Mouse (Mus musculus): ENCODE results near the gene Mtfmt. TPM values are rescaled to one million over a fixed set of nuclear protein-coding genes. Genes with fewer than 3 reads are reported as not detected.

The Mtfmt gene
- total RNA-seq, 2 experiments from 2014 or later: 6.6 to 7.1 TPM

Other genes starting within 250 kb of the Mtfmt start
- 1 to 10 TPM; 6.6 to 8.1 TPM for gene Parp16, start 240.4 kb upstream of the Mtfmt start, total RNA-seq (2021)
- 100 to 1,000 TPM; 101 to 103 TPM for gene Cilp, start 170.6 kb upstream of the Mtfmt start, total RNA-seq (2021)
- gene Clpx, start 141.5 kb upstream of the Mtfmt start, total RNA-seq (2021): 10 to 100 TPM; 61.8 to 64.5 TPM
- gene Pdcd7, start 89.7 kb upstream of the Mtfmt start, total RNA-seq (2021): 10 to 100 TPM; 11.2 to 13.9 TPM
- gene Ubap1l, start 74.7 kb upstream of the Mtfmt start, total RNA-seq (2021): 1 to 10 TPM in 1 of 2 experiments, under 1 TPM in 1; 0.52 to 1.1 TPM
- gene Kbtbd13, start 44.1 kb upstream of the Mtfmt start, total RNA-seq (2021): 10 to 100 TPM in 1 of 2 experiments, 1 to 10 TPM in 1; 8.9 to 10.7 TPM
- 10 to 100 TPM in 1 of 2 experiments, 1 to 10 TPM in 1; 7.2 to 11.5 TPM for gene Rasl12, start 37.3 kb upstream of the Mtfmt start, total RNA-seq (2021)
- gene Slc51b, start 12.8 kb upstream of the Mtfmt start, total RNA-seq (2021): not detected
- 10 to 100 TPM; 48.1 to 59.8 TPM for gene Spg21, start 25.2 kb downstream of the Mtfmt start, total RNA-seq (2021)
- not detected for gene Ankdd1a, start 84.4 kb downstream of the Mtfmt start, total RNA-seq (2021)
- 10 to 100 TPM; 11.4 to 17.3 TPM for gene Plekho2, start 144.3 kb downstream of the Mtfmt start, total RNA-seq (2021)
- 1 to 10 TPM in 1 of 2 experiments, under 1 TPM in 1; 0.92 to 1.4 TPM for gene Pif1, start 151.4 kb downstream of the Mtfmt start, total RNA-seq (2021)
- gene Rbpms2, start 193.9 kb downstream of the Mtfmt start, total RNA-seq (2021): 1 to 10 TPM; 2.4 to 4.0 TPM
- gene Oaz2, start 232.2 kb downstream of the Mtfmt start, total RNA-seq (2021): 100 to 1,000 TPM; 248 to 260 TPM